Mouse (Mus musculus) liver, adult 2 months (tissue): ENCODE data around the gene Ccdc170.

Experiments
- CTCF ChIP-seq: fragments of 200-500 bp; IDR thresholded peaks from 2 replicates; pipeline ENCODE4 v1.5.1; 2011; ENCODE audit warnings: low read depth, low read length, control low read depth
- POLR2A ChIP-seq: fragments of 200-500 bp; IDR thresholded peaks from 2 replicates; pipeline ENCODE4 v1.6.1; 2011; ENCODE audit warnings: low read length, control low read depth; ENCODE audit not compliant: insufficient read depth; ENCODE audit errors: extremely low read depth

GRCm38 (mm10) chr10:4476604-4477003 is 5.7 kb upstream of the Ccdc170 start:
- TF ChIP-seq CTCF (no peak), POLR2A (no peak)
